Mouse (Mus musculus) liver, embryonic 14.5 days (tissue): ENCODE data around the gene Nrxn3.

Experiments
- CTCF ChIP-seq: IDR thresholded peaks from 2 replicates; pipeline ENCODE4 v1.5.1; 2016; ENCODE audit warnings: antibody characterized with exemption, low read depth, control low read depth
- EP300 ChIP-seq: IDR thresholded peaks from 2 replicates; pipeline ENCODE4 v1.6.1; 2016; ENCODE audit warnings: antibody characterized with exemption, low read depth

GRCm38 (mm10) chr12:88705959-88706358 lies 16.7 kb upstream of the Nrxn3 start:
- no peak for TF ChIP-seq CTCF
- TF ChIP-seq EP300 = no peak
